Mouse (Mus musculus) embryonic facial prominence, embryonic 15.5 days (tissue): ENCODE measurements at regions not wholly inside any gene's neighbourhood (a gene's known extent, or its start where the extent isn't known, plus 50 kb on each side); places are given as distances from the start of the nearest gene placed in this dataset.
"Not testable (repeated sequence)": the region's sequence is repeated elsewhere in the genome, so short reads cannot be mapped to it uniquely, and the experiment has no call there.

Experiments used
- ATAC-seq: fragments of 200-750 bp; cut with Nextera tagmentation; 2 replicates; pipeline ENCODE4 v1.8.0; 2017; ENCODE audit warnings: low read depth, moderate TSS enrichment; ENCODE audit not compliant: insufficient number of reproducible peaks, low FRiP score, low TSS enrichment
- H3K27ac ChIP-seq: fragments of 300-500 bp; sonication (generic); replicated peaks from 2 replicates; pipeline ENCODE4 v1.5.1; 2015; ENCODE audit warnings: mild to moderate bottlenecking, inconsistent platforms
- H3K27me3 ChIP-seq: fragments of 300-500 bp; sonication (generic); 2 replicates; pipeline ENCODE4 v1.6.1; 2015; ENCODE audit warnings: inconsistent platforms
- H3K36me3 ChIP-seq: fragments of 300-500 bp; sonication (generic); 2 replicates; pipeline ENCODE4 v1.6.1; 2015; ENCODE audit warnings: mild to moderate bottlenecking, inconsistent platforms
- H3K4me1 ChIP-seq: fragments of 300-500 bp; sonication (generic); 2 replicates; pipeline ENCODE4 v1.6.1; 2015; ENCODE audit warnings: inconsistent platforms
- H3K4me2 ChIP-seq: fragments of 300-500 bp; sonication (generic); replicated peaks from 2 replicates; pipeline ENCODE4 v1.6.1; 2015; ENCODE audit warnings: mild to moderate bottlenecking, inconsistent platforms
- H3K4me3 ChIP-seq: fragments of 300-500 bp; sonication (generic); replicated peaks from 2 replicates; pipeline ENCODE4 v1.5.1; 2015; ENCODE audit warnings: mild to moderate bottlenecking, inconsistent platforms
- H3K9ac ChIP-seq: fragments of 300-500 bp; sonication (generic); 2 replicates; pipeline ENCODE4 v1.6.1; 2015; ENCODE audit warnings: inconsistent platforms
- H3K9me3 ChIP-seq: fragments of 300-500 bp; sonication (generic); replicated peaks from 2 replicates; pipeline ENCODE4 v1.6.1; 2016; ENCODE audit warnings: inconsistent platforms
- WGBS: fragments of 180-500 bp; shearing (Covaris S2); methylation state at CpG from one replicate; pipeline ENCODE4 v1.1.7; 2015; 5-methylcytosine and 5-hydroxymethylcytosine counted together

GRCm38 (mm10) chr1:164744955-164745608 is 51.4 kb upstream of the Dpt start:
- ATAC-seq, result no peak
- no peaks in the 10 kb centered on the region for H3K27me3 ChIP-seq
- H3K4me3 ChIP-seq, result no peak overlapping the region
- no peak overlapping the region for H3K27ac ChIP-seq
- H3K9ac ChIP-seq, result no peak overlapping the region
- no peak overlapping the region for H3K4me2 ChIP-seq
- no peaks in the 10 kb centered on the region for H3K4me1 ChIP-seq
- H3K9me3 ChIP-seq, result no peaks in the 10 kb centered on the region
- H3K36me3 ChIP-seq, result no peaks in the 10 kb centered on the region

- H3K36me3 ChIP-seq, result no peaks in the 10 kb centered on the region
- H3K27me3 ChIP-seq, result no peaks in the 10 kb centered on the region
- H3K9me3 ChIP-seq, result no peaks in the 10 kb centered on the region
- no peak overlapping the region for H3K4me2 ChIP-seq
- no peaks in the 10 kb centered on the region for H3K4me1 ChIP-seq
- ATAC-seq, result no peak
- no peak overlapping the region for H3K9ac ChIP-seq
- H3K27ac ChIP-seq, result no peak overlapping the region
- WGBS, result 66% methylated on average over 3 of the region's 3 CpGs
- H3K4me3 ChIP-seq, result no peak overlapping the region
Observed at GRCm38 (mm10) chr1:164744499-164744898, 51.9 kb upstream of the Dpt start.

- not testable (repeated sequence) for H3K27ac ChIP-seq, H3K9me3 ChIP-seq, H3K4me3 ChIP-seq, H3K27me3 ChIP-seq, H3K9ac ChIP-seq, H3K4me2 ChIP-seq, H3K4me1 ChIP-seq, H3K36me3 ChIP-seq, ATAC-seq
- 88% methylated on average over 8 of the region's 9 CpGs for WGBS
Observed at GRCm38 (mm10) chr1:164742897-164743296, 53.5 kb upstream of the Dpt start.

- Histone ChIP-seq H3K4me1 (no peaks in the 10 kb centered on the region), H3K4me2 (no peak overlapping the region), H3K36me3 (no peaks in the 10 kb centered on the region), H3K4me3 (no peak overlapping the region), H3K27ac (no peak overlapping the region), H3K9me3 (no peaks in the 10 kb centered on the region), H3K9ac (no peak overlapping the region), H3K27me3 (no peaks in the 10 kb centered on the region)
- ATAC-seq, result no peak
- WGBS, result 68% methylated on average over 1 of the region's 1 CpGs
Observed at GRCm38 (mm10) chr1:164735646-164736045, 60.8 kb upstream of the Dpt start.

- ATAC-seq, result no peak
- Histone ChIP-seq H3K27me3 (no peaks in the 10 kb centered on the region), H3K9ac (no peak overlapping the region), H3K4me2 (no peak overlapping the region), H3K9me3 (no peaks in the 10 kb centered on the region), H3K4me3 (no peak overlapping the region), H3K27ac (no peak overlapping the region), H3K36me3 (no peaks in the 10 kb centered on the region), H3K4me1 (no peaks in the 10 kb centered on the region)
- 86% methylated on average over 3 of the region's 3 CpGs for WGBS
Observed at GRCm38 (mm10) chr1:164733741-164734140, 62.7 kb upstream of the Dpt start.

GRCm38 (mm10) chr1:164722054-164722453 is 74.4 kb upstream of the Dpt start:
- no peak overlapping the region for H3K27ac ChIP-seq
- no peak overlapping the region for H3K4me3 ChIP-seq
- no peak; the same call in 1 of the 2 replicates for ATAC-seq
- no peak overlapping the region for H3K9ac ChIP-seq
- no peaks in the 10 kb centered on the region for H3K36me3 ChIP-seq
- no peak overlapping the region for H3K4me2 ChIP-seq
- H3K27me3 ChIP-seq, result no peaks in the 10 kb centered on the region
- 11% methylated on average over 1 of the region's 1 CpGs for WGBS
- H3K4me1 ChIP-seq, result no peaks in the 10 kb centered on the region
- no peaks in the 10 kb centered on the region for H3K9me3 ChIP-seq

GRCm38 (mm10) chr1:164714905-164715304 is 81.5 kb upstream of the Dpt start:
- no peak overlapping the region for H3K27ac ChIP-seq
- H3K9me3 ChIP-seq, result no peaks in the 10 kb centered on the region
- no peak overlapping the region for H3K9ac ChIP-seq
- no peak overlapping the region for H3K4me3 ChIP-seq
- H3K36me3 ChIP-seq, result no peaks in the 10 kb centered on the region
- H3K4me2 ChIP-seq, result no peak overlapping the region
- no peak for ATAC-seq
- 58% methylated on average over 2 of the region's 2 CpGs for WGBS
- H3K27me3 ChIP-seq, result no peaks in the 10 kb centered on the region
- no peaks in the 10 kb centered on the region for H3K4me1 ChIP-seq

- Histone ChIP-seq H3K9ac (no peak overlapping the region), H3K36me3 (no peaks in the 10 kb centered on the region), H3K4me3 (no peak overlapping the region), H3K27me3 (no peaks in the 10 kb centered on the region), H3K27ac (no peak overlapping the region), H3K9me3 (no peaks in the 10 kb centered on the region), H3K4me2 (no peak overlapping the region), H3K4me1 (no peaks in the 10 kb centered on the region)
- WGBS, result 69% methylated on average over 4 of the region's 4 CpGs
- no peak for ATAC-seq
Observed at GRCm38 (mm10) chr1:164713798-164714551, 82.5 kb upstream of the Dpt start.

GRCm38 (mm10) chr1:164712514-164712913 is 83.9 kb upstream of the Dpt start:
- Histone ChIP-seq H3K4me2 (no peak overlapping the region), H3K9ac (no peak overlapping the region), H3K36me3 (no peaks in the 10 kb centered on the region), H3K9me3 (no peaks in the 10 kb centered on the region), H3K4me1 (no peaks in the 10 kb centered on the region), H3K27ac (no peak overlapping the region), H3K4me3 (no peak overlapping the region), H3K27me3 (no peaks in the 10 kb centered on the region)
- no peak for ATAC-seq
- WGBS, result 89% methylated on average over 3 of the region's 3 CpGs

- H3K27ac ChIP-seq, result no peak overlapping the region
- H3K27me3 ChIP-seq, result no peaks in the 10 kb centered on the region
- no peak overlapping the region for H3K4me2 ChIP-seq
- no peak for ATAC-seq
- no peaks in the 10 kb centered on the region for H3K9me3 ChIP-seq
- no peaks in the 10 kb centered on the region for H3K4me1 ChIP-seq
- H3K9ac ChIP-seq, result no peak overlapping the region
- H3K4me3 ChIP-seq, result no peak overlapping the region
- H3K36me3 ChIP-seq, result no peaks in the 10 kb centered on the region
- WGBS, result 81% methylated on average over 11 of the region's 11 CpGs
Observed at GRCm38 (mm10) chr1:164704397-164705091, 91.9 kb upstream of the Dpt start.

GRCm38 (mm10) chr1:164703560-164704131 is 92.8 kb upstream of the Dpt start:
- no peaks in the 10 kb centered on the region for H3K9me3 ChIP-seq
- no peak overlapping the region for H3K9ac ChIP-seq
- H3K27ac ChIP-seq, result no peak overlapping the region
- H3K36me3 ChIP-seq, result no peaks in the 10 kb centered on the region
- no peaks in the 10 kb centered on the region for H3K27me3 ChIP-seq
- WGBS, result 60% methylated on average over 4 of the region's 4 CpGs
- no peak overlapping the region for H3K4me3 ChIP-seq
- H3K4me1 ChIP-seq, result no peaks in the 10 kb centered on the region
- H3K4me2 ChIP-seq, result no peak overlapping the region
- no peak for ATAC-seq
